Mouse (Mus musculus): ENCODE results near the gene Retreg3. TPM values are rescaled to one million over a fixed set of nuclear protein-coding genes. Genes with fewer than 3 reads are reported as not detected.

Retreg3 gene
- polyA plus RNA-seq, 2 experiments: 5.3 to 20.4 TPM

DNA sequence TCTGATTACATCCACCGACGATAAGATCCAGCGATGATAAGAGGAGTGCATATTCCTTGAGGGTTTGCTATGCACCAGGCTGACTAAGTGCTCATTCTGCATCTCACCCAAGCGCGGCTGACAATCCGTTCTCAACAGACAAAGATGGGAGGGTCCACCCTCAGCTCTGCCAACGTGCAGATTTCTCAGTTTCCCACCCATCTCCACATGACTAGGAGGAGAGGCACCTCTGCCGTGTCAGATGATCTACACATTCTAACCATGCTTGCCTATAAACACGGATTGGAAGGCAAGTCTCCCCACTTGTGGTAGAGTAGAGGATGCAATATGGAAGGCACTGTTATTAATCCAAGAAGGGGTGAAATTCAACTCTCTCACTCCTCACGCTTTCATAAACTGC is 29.1 kb upstream of the Retreg3 start:
- no peaks in the 10 kb centered on the region for H3K9me3 ChIP-seq (ENCODE audit: control insufficient read depth, low read length)
- H3K4me3 ChIP-seq (ENCODE audit: insufficient read depth in 1 of 2, low read depth in 2 of 2, low read length in 2 of 2): no peak overlapping the region
- ATAC-seq (ENCODE audit: insufficient read depth): no peak
- WGBS (ENCODE audit: insufficient replicate concordance): 64% methylated on average over 10 of the region's 10 CpGs
- H3K27ac ChIP-seq: no peak overlapping the region
- TF ChIP-seq EP300 (IDR thresholded peaks at IDR 0.05; ENCODE audit: low read depth) (no peak), CTCF (IDR thresholded peaks at IDR 0.05; ENCODE audit: low read depth) (no peak)
- peaks cover 2% of the 10 kb centered on the region for H3K27me3 ChIP-seq (ENCODE audit: control insufficient read depth, insufficient read depth, low read length)
- H3K4me2 ChIP-seq (ENCODE audit: low read depth): no peak overlapping the region
- DNase-seq (ENCODE audit: low read depth in 3 of 3, low spot score in 3 of 3): no peak
- H3K36me3 ChIP-seq (replicated peaks; ENCODE audit: control insufficient read depth, insufficient read depth, low read depth): no peaks in the 10 kb centered on the region
- H3K9ac ChIP-seq (replicated peaks): no peak overlapping the region
- peaks cover 0 to 1% of the 10 kb centered on the region in 2 experiments; a peak in 2 of 4 replicates for H3K4me1 ChIP-seq (replicated peaks; ENCODE audit: control insufficient read depth in 2 of 2, insufficient read depth in 2 of 2, low read length in 1 of 2)

DNA sequence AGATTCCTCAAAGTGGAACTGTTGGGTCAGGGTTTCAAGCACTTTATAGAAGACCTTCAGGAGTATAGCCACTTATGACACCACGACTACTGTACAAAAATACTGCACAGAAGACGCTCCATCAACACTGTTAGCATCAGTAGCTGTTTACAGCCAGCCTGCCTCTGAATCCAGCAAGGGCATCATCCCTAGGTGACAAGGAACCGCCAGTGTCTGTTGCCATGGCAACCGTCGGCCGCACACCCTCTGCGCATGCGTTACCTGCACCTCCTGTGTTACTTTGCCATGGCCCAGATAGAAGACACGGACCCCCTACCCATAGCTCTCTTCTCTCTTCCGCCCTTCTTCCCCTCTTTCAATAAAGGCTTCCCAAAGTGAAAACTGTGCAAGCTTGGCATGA is 26.7 kb upstream of the Retreg3 start:
- H3K36me3 ChIP-seq (replicated peaks; ENCODE audit: control insufficient read depth, insufficient read depth, low read depth): no peaks in the 10 kb centered on the region
- DNase-seq (ENCODE audit: low read depth in 3 of 3, low spot score in 3 of 3) (no peak), ATAC-seq (ENCODE audit: insufficient read depth) (no peak)
- no peak overlapping the region for H3K9ac ChIP-seq (replicated peaks)
- H3K4me2 ChIP-seq (ENCODE audit: low read depth): no peak overlapping the region
- no peak overlapping the region for H3K27ac ChIP-seq
- peaks cover 7% of the 10 kb centered on the region for H3K27me3 ChIP-seq (ENCODE audit: control insufficient read depth, insufficient read depth, low read length)
- no peak overlapping the region for H3K4me3 ChIP-seq (ENCODE audit: insufficient read depth in 1 of 2, low read depth in 2 of 2, low read length in 2 of 2)
- WGBS (ENCODE audit: insufficient replicate concordance): 40% methylated on average over 10 of the region's 10 CpGs
- no peak for TF ChIP-seq CTCF (IDR thresholded peaks at IDR 0.05; ENCODE audit: low read depth)
- TF ChIP-seq EP300 (IDR thresholded peaks at IDR 0.05; ENCODE audit: low read depth): no peak
- H3K4me1 ChIP-seq (replicated peaks; ENCODE audit: control insufficient read depth in 2 of 2, insufficient read depth in 2 of 2, low read length in 1 of 2): peaks cover 0 to 1% of the 10 kb centered on the region in 2 experiments; a peak in 2 of 4 replicates
- H3K9me3 ChIP-seq (ENCODE audit: control insufficient read depth, low read length): no peaks in the 10 kb centered on the region

DNA sequence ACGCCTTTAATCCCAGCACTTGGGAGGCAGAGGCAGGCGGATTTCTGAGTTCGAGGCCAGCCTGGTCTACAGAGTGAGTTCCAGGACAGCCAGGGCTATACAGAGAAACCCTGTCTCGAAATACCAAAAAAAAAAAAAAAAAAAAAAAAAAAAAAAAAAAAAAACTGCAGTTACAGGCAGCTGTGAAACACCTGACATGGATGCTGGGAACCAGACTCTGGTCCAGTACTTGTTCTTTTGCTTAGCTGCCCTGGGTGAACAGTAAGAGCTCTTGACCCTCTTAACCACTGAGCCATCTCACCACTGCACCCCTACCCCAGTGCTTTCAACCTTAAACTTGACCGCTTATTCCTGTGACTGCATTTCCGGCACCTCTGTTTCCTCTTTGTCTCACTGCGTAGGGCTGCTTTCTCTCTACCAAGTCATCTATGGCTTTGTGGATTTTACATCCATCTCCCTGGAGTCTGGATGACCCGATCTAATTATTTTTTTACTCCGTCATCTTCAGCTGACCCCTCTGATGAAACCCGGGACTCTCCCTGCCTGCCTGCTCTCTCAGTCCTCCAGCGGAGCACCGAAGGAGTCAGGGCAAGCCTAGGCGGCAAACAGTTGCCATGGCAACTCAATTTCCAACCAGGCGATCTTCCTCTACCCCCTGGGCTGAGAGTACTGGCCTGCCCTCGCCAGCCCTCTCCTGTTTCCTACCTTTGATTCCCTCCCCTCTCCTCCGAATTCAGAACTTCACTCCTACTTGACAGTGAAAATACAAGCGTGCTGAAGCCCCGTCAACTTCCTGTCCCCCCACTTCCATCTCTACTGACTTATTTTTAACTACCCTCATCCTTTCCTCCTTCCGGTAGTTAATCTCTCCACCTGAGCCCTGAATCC is 23.9 kb upstream of the Retreg3 start:
- Histone ChIP-seq H3K4me3 (ENCODE audit: insufficient read depth in 1 of 2, low read depth in 2 of 2, low read length in 2 of 2) (peak overlapping the region; percentile 16 to 21; a peak in 2 of 4 replicates), H3K9ac (replicated peaks) (no peak overlapping the region), H3K27me3 (ENCODE audit: control insufficient read depth, insufficient read depth, low read length) (peaks cover 18% of the 10 kb centered on the region), H3K4me1 (replicated peaks; ENCODE audit: control insufficient read depth in 2 of 2, insufficient read depth in 2 of 2, low read length in 1 of 2) (peaks cover 0 to 3% of the 10 kb centered on the region in 2 experiments; a peak in 2 of 4 replicates), H3K9me3 (ENCODE audit: control insufficient read depth, low read length) (no peaks in the 10 kb centered on the region), H3K36me3 (replicated peaks; ENCODE audit: control insufficient read depth, insufficient read depth, low read depth) (no peaks in the 10 kb centered on the region), H3K4me2 (ENCODE audit: low read depth) (peak overlapping the region; percentile 49), H3K27ac (no peak overlapping the region)
- TF ChIP-seq EP300 (IDR thresholded peaks at IDR 0.05; ENCODE audit: low read depth) (no peak), CTCF (IDR thresholded peaks at IDR 0.05; ENCODE audit: low read depth) (no peak)
- WGBS (ENCODE audit: insufficient replicate concordance): 16% methylated on average over 18 of the region's 19 CpGs
- no peak for DNase-seq (ENCODE audit: low read depth in 3 of 3, low spot score in 3 of 3)
- no peak for ATAC-seq (ENCODE audit: insufficient read depth)

DNA sequence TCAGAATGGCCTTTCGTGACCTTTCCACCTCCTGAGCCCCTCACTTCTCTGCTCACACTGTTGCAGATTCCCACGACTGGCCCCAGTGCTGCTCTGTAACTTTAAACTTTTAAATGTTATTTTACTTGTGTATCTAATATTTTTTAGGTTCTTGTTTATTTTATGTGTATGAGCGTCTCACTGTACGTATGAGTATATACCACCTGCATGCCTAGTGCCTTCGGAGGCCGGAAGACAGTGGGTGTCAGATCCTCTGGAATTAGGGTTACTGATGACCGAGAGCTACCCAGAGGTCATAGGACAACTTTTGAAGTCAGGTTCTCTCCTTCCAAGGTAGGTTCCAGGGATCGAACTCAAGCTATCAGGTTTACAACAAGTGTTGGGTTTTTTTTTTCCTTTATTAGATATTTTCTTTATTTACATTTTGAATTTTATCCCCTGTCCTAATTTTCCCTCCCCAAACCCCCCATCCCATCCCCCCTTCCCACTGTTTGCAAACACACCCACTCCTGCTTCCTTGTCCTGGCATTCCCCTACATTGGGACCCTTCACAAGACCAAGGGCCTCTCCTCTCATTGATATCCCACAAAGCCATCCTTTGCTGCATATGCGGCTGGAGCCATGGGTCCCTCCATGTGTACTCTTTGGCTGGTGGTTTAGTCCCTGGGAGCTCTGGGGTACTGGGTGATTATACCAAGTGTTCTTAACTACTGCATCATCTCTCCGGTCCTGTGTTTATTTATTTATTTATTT is 22.7 kb upstream of the Retreg3 start:
- H3K27ac ChIP-seq: no peak overlapping the region
- no peak overlapping the region for H3K9ac ChIP-seq (replicated peaks)
- no peaks in the 10 kb centered on the region for H3K36me3 ChIP-seq (replicated peaks; ENCODE audit: control insufficient read depth, insufficient read depth, low read depth)
- no peak for TF ChIP-seq EP300 (IDR thresholded peaks at IDR 0.05; ENCODE audit: low read depth)
- no peak for TF ChIP-seq CTCF (IDR thresholded peaks at IDR 0.05; ENCODE audit: low read depth)
- ATAC-seq (ENCODE audit: insufficient read depth) (no peak), DNase-seq (ENCODE audit: low read depth in 3 of 3, low spot score in 3 of 3) (no peak)
- H3K4me1 ChIP-seq (replicated peaks; ENCODE audit: control insufficient read depth in 2 of 2, insufficient read depth in 2 of 2, low read length in 1 of 2): peaks cover 0 to 3% of the 10 kb centered on the region in 2 experiments; a peak in 1 of 4 replicates
- no peak overlapping the region for H3K4me3 ChIP-seq (ENCODE audit: insufficient read depth in 1 of 2, low read depth in 2 of 2, low read length in 2 of 2)
- peaks cover 18% of the 10 kb centered on the region for H3K27me3 ChIP-seq (ENCODE audit: control insufficient read depth, insufficient read depth, low read length)
- no peaks in the 10 kb centered on the region for H3K9me3 ChIP-seq (ENCODE audit: control insufficient read depth, low read length)
- no peak overlapping the region for H3K4me2 ChIP-seq (ENCODE audit: low read depth)
- WGBS (ENCODE audit: insufficient replicate concordance): 75% methylated on average over 10 of the region's 10 CpGs

GRCm38 (mm10) chr11:101141088-101141487 is 21.4 kb upstream of the Retreg3 start:
- WGBS (ENCODE audit: insufficient replicate concordance): 74% methylated on average over 8 of the region's 8 CpGs

More at GRCm38 (mm10) chr11:101141088-101141487, 21.4 kb upstream of the Retreg3 start:
- DNase-seq (ENCODE audit: low read depth in 3 of 3, low spot score in 3 of 3) (no peak), ATAC-seq (ENCODE audit: insufficient read depth) (no peak)
- Histone ChIP-seq H3K9ac (replicated peaks) (no peak overlapping the region), H3K4me1 (replicated peaks; ENCODE audit: control insufficient read depth in 2 of 2, insufficient read depth in 2 of 2, low read length in 1 of 2) (peaks cover 0 to 3% of the 10 kb centered on the region in 2 experiments; a peak in 1 of 4 replicates), H3K36me3 (replicated peaks; ENCODE audit: control insufficient read depth, insufficient read depth, low read depth) (no peaks in the 10 kb centered on the region), H3K27me3 (ENCODE audit: control insufficient read depth, insufficient read depth, low read length) (peaks cover 18% of the 10 kb centered on the region), H3K4me3 (ENCODE audit: insufficient read depth in 1 of 2, low read depth in 2 of 2, low read length in 2 of 2) (no peak overlapping the region), H3K27ac (no peak overlapping the region), H3K9me3 (ENCODE audit: control insufficient read depth, low read length) (no peaks in the 10 kb centered on the region), H3K4me2 (ENCODE audit: low read depth) (no peak overlapping the region)
- TF ChIP-seq CTCF (IDR thresholded peaks at IDR 0.05; ENCODE audit: low read depth) (no peak), EP300 (IDR thresholded peaks at IDR 0.05; ENCODE audit: low read depth) (no peak)

All from liver, embryonic 14.5 days (tissue).